ENCODE assay signal across 18 mouse cellular contexts in genomic region chr1:43732657-43733056, GRCm38 (mm10). TPM values are rescaled to one million over a fixed set of nuclear protein-coding genes. Genes with fewer than 3 reads are reported as not detected.
DNase-seq lines count a peak whose midpoint lies in the region; ATAC-seq and TF ChIP-seq lines count a peak whose summit lies in the region.
"Had no signal": no experiment of that assay in that cellular context is flagged by ENCODE, and none has a peak within 500 bp of the region (broad histone marks: within the 10 kb centered on the region; RNA-seq: fewer than 3 reads in every experiment).

No protein-coding gene starts in this region.

- no peak overlapping the region for H3K4me2 ChIP-seq in forebrain, embryonic 16.5 days (ENCODE audit: low read length)
- H3K4me2 ChIP-seq in lung, postnatal 0 days (replicated peaks; ENCODE audit: low read depth, low read length) = no peak overlapping the region
- H3K4me2 ChIP-seq: heart, embryonic 12.5 days; hindbrain, embryonic 14.5 days; limb, embryonic 12.5 days; liver, embryonic 15.5 days had no signal

- TF ChIP-seq CTCF in lung, postnatal 0 days (IDR thresholded peaks at IDR 0.05) = no peak

- WGBS in forebrain, embryonic 16.5 days = 46% methylated on average over 1 of the region's 1 CpGs
- 65% methylated on average over 1 of the region's 1 CpGs for WGBS in lung, postnatal 0 days

- no peaks in the 10 kb centered on the region for H3K27me3 ChIP-seq in forebrain, embryonic 16.5 days (replicated peaks; ENCODE audit: control insufficient read depth, insufficient read depth, low read length)
- H3K27me3 ChIP-seq in lung, postnatal 0 days (replicated peaks; ENCODE audit: insufficient read depth, low read length) = no peaks in the 10 kb centered on the region
- H3K27me3 ChIP-seq: heart, embryonic 12.5 days; limb, embryonic 12.5 days; liver, embryonic 15.5 days had no signal

- H3K9ac ChIP-seq in forebrain, embryonic 16.5 days (replicated peaks; ENCODE audit: low read depth, low read length) = no peak overlapping the region
- H3K9ac ChIP-seq in lung, postnatal 0 days (replicated peaks; ENCODE audit: low read depth) = no peak overlapping the region
- H3K9ac ChIP-seq: heart, embryonic 12.5 days; hindbrain, embryonic 14.5 days; limb, embryonic 12.5 days; liver, embryonic 15.5 days had no signal

- DNase-seq in layer of hippocampus, adult 18-20 months (ENCODE audit: low spot score in 2 of 2) = peak; percentile 30 to 67
- no peak for DNase-seq in layer of hippocampus, postnatal 25 days (ENCODE audit: extremely low spot score in 1 of 2, low spot score in 1 of 2)
- peak; percentile 68 for DNase-seq in 3T3-L1 (ENCODE audit: low read depth, low spot score)
- DNase-seq in NIH3T3 (ENCODE audit: low read depth) = peak; percentile 67
- DNase-seq in spleen, adult 12 weeks (ENCODE audit: low spot score) = no peak
- DNase-seq in lung, postnatal 0 days (ENCODE audit: low spot score) = no peak
- DNase-seq: cerebellum, adult 11-12 months; kidney, postnatal 25 days; lung, postnatal 10 days; thymus, postnatal 36 days had no signal

- no peak overlapping the region for H3K4me3 ChIP-seq in forebrain, embryonic 16.5 days (replicated peaks; ENCODE audit: low read length)
- H3K4me3 ChIP-seq in lung, postnatal 0 days (ENCODE audit: low read depth, low read length) = no peak overlapping the region
- H3K4me3 ChIP-seq: heart, embryonic 12.5 days; limb, embryonic 12.5 days; liver, embryonic 15.5 days; megakaryocyte, embryonic 14.5 days had no signal

- H3K9me3 ChIP-seq in forebrain, embryonic 16.5 days (ENCODE audit: control insufficient read depth, low read length) = no peaks in the 10 kb centered on the region
- no peaks in the 10 kb centered on the region for H3K9me3 ChIP-seq in lung, postnatal 0 days (ENCODE audit: low read length)
- H3K9me3 ChIP-seq: heart, embryonic 12.5 days; liver, embryonic 15.5 days had no signal

- ATAC-seq in forebrain, embryonic 16.5 days = peak; percentile 70
- no peak for ATAC-seq in lung, postnatal 0 days
- ATAC-seq: intestine, postnatal 0 days had no signal

- peak overlapping the region; percentile 5; the same call in 1 of the 2 replicates for H3K27ac ChIP-seq in forebrain, embryonic 16.5 days (ENCODE audit: low read length)
- no peak overlapping the region for H3K27ac ChIP-seq in lung, postnatal 0 days (ENCODE audit: low read length)
- H3K27ac ChIP-seq: hindbrain, embryonic 14.5 days; limb, embryonic 12.5 days; liver, embryonic 15.5 days had no signal

- peaks cover 15% of the 10 kb centered on the region; the same call in 1 of the 2 replicates for H3K4me1 ChIP-seq in forebrain, embryonic 16.5 days (replicated peaks; ENCODE audit: control insufficient read depth, insufficient read depth, low read length)
- no peaks in the 10 kb centered on the region for H3K4me1 ChIP-seq in lung, postnatal 0 days (ENCODE audit: insufficient read depth, low read depth, low read length)
- H3K4me1 ChIP-seq: liver, embryonic 15.5 days had no signal

- TF ChIP-seq EP300 in lung, postnatal 0 days (IDR thresholded peaks at IDR 0.05) = no peak

- no peaks in the 10 kb centered on the region for H3K36me3 ChIP-seq in forebrain, embryonic 16.5 days (ENCODE audit: control insufficient read depth, insufficient read depth)
- no peaks in the 10 kb centered on the region for H3K36me3 ChIP-seq in lung, postnatal 0 days (ENCODE audit: insufficient read depth, low read length)
- H3K36me3 ChIP-seq: heart, embryonic 12.5 days; limb, embryonic 12.5 days; liver, embryonic 15.5 days had no signal

RNA-seq across cellular contexts. Expression of gene 1500015O10Rik, which starts 2.3 kb away (rescaled TPM):
- 1 to 10 TPM in 1 of 2 experiments, under 1 TPM in 1; 0.63 to 7.3 TPM for total RNA-seq in layer of hippocampus, adult 18-20 months (2021)
- total RNA-seq in layer of hippocampus, postnatal 25 days (2021) = 1 to 10 TPM; 2.4 to 2.6 TPM
- polyA plus RNA-seq in forebrain, embryonic 16.5 days (2015; fragmentation: Nextera tagmentation; extraction: Ambion mirVana) = 25.0 and 32.3 TPM in 2 replicates
- polyA plus RNA-seq in lung, postnatal 0 days (2015; fragmentation: Nextera tagmentation; extraction: Ambion mirVana) = 15.6 and 16.1 TPM in 2 replicates
- total RNA-seq: common myeloid progenitor, adult 5-6 weeks had no signal

Comparison
In these comparisons a context has a peak if more than half of its experiments do, and no peak if none do; other contexts are left out.
1. DNase-seq: peak in layer of hippocampus, adult 18-20 months (2 of 2), 3T3-L1 (single experiment) and NIH3T3 (single experiment); none in layer of hippocampus, postnatal 25 days (0 of 2), spleen, adult 12 weeks (single experiment) and lung, postnatal 0 days (single experiment).